Mouse (Mus musculus): ENCODE results near the gene Ankrd11.

Gene Ankrd11

DNA sequence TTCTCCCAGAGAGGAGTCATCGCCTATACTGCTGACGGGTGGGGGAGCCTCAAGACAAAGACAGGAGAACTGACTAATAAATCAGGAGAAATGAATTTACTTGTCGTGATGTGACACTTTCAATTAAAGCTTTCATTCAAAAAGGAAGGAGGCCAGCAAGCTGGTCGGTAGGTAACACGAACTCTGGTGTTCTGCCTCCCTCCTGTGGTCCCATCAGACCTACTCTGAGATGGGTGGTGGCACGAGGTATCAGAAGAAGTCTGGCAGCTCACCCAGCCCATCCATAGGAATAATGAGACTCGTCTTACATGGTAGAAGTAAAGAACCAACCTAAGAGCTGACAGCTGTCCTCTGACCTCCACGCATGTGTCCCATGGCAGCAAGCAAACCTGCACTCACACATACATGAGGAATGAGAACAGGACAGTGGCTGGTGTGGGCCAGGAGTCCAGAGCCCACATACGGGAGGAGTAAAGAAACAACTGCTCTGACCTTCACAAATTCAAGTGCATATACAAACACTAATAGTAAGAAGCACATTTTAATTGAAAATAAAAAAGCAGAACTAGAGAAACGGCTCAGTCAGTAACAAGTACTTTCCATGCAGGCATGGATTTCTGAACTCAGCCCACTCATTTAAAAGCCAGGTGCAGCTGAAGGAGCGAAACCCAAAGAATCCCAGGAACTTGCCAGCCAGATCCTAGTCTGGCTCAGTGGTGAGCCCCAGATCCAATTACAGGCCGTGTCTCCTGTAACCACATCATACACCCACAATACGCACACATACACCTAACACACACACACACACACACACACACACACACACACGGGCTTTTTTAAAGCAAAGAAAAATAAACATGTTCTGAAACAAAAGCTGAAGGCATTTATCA lies 37.8 kb downstream of the Ankrd11 start:
- no peak for DNase-seq (ENCODE audit: low spot score)

DNA sequence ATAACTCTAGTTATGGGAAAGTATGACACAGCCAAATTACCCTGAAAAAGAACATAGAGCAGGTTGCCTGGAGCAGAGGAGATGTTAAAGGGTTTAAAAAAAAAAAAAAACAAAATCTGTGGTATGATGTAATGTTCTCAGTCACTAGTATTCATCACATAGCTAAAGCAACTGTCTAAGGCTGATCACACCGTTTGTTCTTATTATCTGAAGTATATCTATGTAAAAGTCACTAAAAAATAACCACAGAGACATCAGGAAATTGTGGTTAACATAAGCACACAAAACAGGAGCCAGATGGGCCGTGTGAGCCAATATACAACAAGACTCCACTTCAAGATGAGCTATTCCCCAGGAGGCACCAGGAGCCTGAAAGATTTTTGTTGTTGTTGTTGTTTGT lies 41.8 kb downstream of the Ankrd11 start:
- DNase-seq (ENCODE audit: low spot score), result no peak

DNA sequence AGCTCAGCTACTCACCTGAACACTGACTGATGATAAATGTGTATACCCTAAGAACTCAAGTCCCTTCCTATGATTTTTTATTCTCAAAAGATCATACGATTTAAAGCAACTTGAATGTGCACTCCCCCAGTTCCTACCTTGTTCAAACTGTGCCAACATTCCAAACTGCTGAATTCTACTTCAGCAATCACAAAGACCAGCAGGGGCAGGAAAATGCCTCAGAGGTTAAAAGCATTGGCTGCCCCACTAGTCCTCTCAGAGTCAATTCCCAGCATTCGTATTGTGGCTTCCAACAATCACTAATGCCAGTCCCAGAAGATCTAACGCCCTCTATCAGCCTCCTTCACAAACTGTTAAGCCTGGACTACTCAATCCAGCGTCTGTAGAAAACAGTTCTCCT lies 44.1 kb downstream of the Ankrd11 start:
- DNase-seq (ENCODE audit: low spot score), result no peak

DNA sequence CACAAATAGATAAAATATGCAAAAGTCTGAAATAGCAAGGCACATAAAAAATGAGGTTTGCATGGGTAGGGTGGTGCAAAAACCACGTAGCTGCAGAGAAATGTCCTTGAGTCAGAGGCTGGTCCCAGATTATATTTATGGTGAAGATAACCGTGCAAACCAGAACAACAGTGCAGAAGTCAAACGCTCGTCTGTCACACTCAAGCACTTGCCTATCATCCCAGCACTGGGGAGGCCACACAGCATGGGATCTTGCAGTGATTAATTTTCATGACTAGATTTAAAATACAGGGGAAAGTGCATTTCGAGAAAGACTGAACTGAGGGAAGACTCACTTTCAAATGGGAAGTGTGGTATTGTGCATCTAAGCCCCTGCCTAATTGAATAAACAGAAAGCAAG lies 48.3 kb downstream of the Ankrd11 start:
- DNase-seq (ENCODE audit: low spot score), result no peak

DNA sequence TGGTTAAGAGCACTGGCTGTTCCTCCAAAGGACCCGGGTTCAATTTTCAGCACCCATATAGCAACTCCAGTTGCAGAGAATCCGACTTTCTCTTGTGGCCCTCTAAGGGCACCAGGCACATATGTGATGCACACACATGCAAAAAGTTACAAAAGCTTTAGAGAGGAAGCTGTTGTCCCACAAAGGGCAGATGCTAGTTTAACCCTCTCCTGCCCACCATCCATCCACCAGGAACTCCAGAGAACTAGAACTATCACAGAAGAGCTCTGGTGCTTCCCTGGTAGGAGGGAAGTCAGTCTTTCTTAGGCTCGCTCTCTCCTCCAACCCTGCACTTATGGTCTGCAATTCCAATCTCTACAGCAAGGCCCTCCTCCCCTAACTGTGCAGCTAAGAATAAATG lies 49.0 kb downstream of the Ankrd11 start:
- no peak for DNase-seq (ENCODE audit: low spot score)

DNA sequence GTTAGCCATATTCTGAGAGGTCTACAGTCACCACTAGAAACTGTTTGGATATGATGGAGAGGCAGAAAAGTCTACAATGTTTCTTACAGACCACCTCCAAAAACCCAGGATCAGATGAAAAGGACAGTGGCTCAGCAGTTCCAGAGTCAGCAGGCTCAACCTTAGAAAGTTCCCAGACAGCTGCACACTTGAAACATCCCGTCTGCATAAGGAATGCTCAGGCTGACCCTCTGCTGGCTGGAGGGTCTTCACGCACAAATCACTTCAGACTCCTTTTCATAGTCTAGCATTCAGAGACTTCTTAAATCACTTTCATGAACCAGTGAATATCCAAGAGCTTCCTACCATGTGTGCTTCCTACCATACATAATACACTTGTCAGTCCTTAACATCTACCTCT lies 49.8 kb downstream of the Ankrd11 start:
- no peak for DNase-seq (ENCODE audit: low spot score)

DNA sequence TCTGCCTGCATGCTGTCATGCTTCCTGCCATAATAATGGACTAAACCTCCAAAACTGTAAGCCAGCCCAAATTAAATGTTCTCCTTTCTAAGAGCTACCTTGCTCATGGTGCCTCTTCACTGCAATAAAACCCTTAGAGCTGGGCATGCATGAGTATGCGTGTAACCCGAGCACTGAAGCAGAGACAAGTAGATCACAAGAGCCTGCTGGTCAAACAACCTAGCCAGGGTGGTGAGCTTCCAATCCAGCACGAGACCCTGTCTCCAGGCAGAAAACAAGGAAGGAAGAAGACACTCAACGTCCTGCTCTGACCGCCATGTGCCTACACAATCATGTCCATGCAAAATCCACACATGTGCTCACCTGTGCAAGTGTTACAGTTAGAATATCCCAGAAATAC lies 50.7 kb downstream of the Ankrd11 start:
- no peak for DNase-seq (ENCODE audit: low spot score)

DNA sequence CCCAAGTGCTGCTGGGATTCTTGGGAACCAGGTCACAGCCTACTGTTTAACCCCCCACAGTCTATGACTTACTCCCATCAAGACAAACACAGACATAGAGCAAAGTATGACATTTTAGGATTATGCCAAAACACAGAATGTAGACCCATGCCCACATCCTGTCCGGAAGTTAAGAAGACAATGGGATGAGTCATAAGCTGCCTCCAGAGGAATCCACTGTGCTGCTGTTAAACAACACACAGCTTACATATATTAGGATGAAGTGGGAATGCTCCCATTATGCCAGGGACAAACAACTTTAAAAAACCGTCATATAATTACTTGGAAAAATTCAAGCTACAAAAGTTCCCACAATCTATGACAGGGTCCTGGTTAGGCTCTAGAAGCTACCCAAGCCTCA lies 52.1 kb downstream of the Ankrd11 start:
- DNase-seq (ENCODE audit: low spot score), result no peak

DNA sequence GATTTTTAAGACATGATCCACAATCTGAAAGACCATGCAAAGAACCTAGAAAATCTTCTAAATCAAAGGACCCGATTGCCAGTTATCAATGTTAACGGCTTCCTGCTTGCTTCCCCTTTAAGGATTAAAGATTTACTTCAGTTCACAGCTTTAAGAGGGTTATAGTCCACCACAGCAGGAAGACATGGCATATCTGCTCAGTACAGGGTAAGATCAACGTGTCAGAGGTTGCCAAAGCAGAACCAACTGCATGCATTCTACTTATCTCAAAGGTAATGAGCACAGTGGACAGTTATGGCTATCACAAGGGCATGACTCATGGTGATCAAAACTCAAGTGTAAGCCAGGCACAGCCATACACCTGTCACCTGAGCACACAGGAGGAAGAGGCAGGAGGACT lies 53.1 kb downstream of the Ankrd11 start:
- DNase-seq (ENCODE audit: low spot score), result no peak

DNA sequence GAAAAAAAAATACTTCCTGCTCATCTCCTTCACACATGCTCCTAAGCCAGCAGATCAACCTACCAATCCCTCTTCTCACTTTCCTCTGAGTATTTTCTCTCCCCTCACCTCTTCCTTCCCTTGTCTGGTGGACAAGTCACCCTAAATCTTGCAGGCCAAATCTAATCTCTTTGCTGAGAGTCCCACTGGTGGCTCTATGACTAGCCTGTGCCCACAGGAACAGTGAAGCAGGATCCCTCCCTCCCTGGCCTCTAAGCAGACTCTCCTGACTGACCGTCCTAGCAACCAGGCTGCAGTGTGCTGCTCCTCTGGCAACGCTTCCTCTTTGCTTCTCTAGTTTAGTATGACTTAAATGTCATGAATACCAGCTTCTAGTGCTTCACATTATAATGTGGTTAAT lies 54.8 kb downstream of the Ankrd11 start:
- no peak for DNase-seq (ENCODE audit: low spot score)

DNA sequence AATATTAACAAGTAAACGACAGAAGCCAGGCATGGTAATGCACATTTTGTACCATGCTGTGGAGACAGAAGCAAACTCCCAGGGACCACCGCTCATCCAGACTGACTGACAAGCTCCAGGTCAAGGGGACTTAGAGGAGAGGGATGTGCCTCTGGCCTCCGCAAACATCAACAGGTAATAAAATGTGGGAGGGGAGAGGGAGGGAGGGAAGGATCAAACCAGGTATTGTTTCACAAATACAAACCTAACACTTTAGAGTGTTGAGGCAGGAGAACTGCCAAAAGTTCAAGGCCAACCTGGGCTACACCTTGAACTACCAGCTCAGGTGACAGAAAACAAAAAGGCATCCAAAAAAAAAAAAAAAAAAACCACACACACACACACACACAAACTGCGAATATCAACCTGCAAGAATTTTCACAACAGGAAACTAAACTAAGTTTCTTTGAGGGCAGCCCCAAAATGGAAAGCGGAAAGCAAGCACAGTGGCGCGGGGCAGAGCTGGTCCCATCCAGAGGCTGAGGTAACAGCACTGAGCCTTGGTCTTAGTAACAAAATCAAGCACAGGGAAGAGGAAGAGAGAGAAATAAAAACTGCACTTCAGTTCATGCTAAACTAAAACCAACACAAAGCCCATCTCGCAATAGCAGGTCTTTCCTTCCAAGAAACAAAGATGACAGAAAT lies 55.4 kb downstream of the Ankrd11 start:
- DNase-seq (ENCODE audit: low spot score), result no peak

DNA sequence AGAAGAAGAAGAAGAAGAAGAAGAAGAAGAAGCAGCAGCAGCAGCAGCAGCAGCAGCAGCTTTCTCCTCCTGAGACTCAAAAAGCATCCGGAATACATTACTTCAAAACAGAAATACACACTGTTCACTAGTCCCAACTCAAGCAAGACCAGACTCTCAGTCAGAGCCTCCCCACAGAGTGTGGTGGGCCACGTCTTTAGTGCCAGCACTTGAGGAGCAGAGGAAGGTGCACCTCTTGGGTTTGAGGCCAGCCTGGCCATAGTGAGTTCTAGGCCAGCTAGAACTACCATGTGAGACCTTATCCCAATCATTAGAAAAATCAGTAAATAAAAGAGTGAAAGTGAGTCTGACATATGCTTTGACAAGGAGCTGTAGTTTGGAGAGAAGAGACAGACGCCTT lies 57.9 kb downstream of the Ankrd11 start:
- no peak for DNase-seq (ENCODE audit: low spot score)

DNA sequence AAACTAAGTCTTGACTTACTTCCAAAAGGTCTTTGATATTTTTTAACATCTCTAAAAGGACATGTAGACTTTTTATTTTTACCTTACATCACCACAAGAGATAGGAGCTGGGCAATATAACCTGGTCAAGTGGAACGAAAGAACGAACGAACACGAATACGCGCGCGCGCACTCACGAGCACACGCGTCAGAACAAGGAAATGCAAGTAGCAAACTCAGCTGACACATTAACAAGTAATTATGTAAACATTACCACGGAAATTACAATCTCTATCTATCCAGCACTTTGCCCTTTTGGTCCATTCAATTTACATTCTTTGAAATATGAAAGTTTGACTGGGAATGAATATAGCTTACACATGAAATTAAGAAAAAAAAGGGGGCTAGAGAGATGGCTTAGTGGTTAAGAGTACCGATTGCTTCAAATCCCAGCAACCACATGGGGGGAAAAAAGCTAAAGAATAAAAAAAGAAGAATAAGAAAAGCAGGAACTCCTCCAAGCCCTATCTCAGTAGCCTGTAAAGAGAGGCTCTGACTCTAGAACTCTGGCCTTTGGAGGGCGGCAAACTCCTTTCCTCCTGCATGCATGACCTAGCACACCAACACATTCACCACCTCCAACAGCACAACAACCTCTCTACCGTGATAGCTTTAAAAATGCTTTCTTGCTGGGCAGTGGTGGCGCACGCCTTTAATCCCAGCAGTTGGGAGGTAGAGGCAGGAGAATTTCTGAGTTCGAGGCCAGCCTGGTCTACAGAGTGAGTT lies 58.7 kb downstream of the Ankrd11 start:
- DNase-seq (ENCODE audit: low spot score), result no peak

DNA sequence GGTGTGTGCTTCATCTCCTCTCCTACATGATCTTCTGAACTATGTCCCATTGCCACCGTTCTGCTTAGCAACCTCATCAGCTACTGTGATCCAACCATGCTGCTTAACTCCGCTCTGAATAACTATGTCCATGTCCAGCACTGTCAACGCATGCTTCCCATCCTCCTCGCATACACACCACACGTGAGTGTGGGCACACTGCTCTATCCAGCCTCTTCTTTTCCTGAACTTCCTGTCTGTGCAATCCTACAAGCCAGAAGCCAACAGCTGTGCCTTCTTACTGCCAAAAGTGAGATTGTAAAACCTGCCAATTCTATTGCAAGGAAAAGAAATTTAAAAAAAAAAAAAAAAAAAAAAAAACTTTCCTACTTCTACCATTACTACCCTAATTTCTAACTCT lies 60.4 kb downstream of the Ankrd11 start:
- DNase-seq (ENCODE audit: low spot score), result no peak

DNA sequence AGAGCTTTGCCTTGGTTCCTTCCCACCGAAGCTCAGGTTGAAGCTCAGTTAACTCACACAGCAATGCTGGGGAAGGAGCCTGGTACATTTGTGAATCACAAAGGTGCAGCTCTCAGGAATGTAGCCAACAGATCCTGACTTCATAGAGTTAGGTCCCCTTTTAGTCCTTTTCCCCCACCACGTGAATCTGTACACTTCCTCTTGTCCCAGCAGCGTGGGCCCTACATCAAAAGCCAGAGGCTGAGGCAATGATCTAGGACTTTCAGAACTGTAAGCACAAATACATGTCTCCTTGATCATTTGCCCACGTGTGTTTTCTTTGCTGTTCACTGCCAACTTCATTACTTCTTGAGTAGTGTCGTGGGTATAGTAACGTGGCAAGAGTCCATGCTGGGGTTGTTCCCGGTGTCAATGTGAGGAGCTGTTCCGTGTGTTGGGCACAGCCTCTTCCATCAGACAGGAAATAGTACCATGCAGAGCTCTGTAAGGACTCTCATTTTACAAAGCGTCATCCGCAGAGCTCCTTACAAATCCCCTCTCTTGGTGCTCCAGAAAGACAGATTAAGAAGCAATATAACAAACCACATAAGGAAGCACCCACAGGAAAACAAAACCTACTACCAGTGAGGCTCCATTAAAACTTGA lies 62.1 kb downstream of the Ankrd11 start:
- DNase-seq (ENCODE audit: low spot score), result no peak

DNA sequence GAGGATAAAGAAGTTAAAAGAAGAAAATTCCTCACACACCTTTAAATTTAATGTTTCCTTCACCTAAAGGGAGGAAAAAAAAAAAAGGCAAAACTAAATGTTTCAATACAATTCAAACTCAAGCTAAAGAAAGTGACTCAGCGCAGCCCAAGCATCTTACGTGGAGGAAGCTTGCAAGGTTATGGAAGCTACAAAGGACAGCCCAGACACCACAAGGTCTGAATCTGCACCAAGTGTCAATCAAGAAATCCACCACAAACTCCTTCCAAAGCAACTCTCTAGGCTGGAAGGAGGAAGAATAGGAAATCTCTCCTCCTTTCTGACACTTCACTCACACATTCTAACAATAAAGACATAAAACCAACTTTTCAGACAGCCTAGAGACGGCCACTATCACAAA lies 62.7 kb downstream of the Ankrd11 start:
- no peak for DNase-seq (ENCODE audit: low spot score)

DNA sequence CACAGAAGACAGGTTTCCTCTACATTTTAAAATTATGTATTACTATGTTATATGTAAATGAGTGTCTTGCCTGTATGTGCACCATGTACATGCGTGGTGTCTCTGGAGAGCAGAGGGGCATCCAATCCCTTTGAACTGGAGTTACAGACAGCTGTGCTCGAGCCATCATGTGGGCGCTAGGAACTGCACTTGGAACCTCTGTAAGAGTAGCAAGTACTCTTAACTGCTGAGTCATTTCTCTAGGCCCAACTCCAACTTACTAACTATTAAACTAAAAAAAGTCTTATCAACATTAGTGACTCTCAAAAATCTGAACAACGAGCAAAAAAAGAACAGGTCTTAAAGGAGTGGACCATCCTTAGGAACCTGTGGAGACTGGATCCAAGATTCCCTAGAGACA lies 66.0 kb downstream of the Ankrd11 start:
- no peak for DNase-seq (ENCODE audit: low spot score)

DNA sequence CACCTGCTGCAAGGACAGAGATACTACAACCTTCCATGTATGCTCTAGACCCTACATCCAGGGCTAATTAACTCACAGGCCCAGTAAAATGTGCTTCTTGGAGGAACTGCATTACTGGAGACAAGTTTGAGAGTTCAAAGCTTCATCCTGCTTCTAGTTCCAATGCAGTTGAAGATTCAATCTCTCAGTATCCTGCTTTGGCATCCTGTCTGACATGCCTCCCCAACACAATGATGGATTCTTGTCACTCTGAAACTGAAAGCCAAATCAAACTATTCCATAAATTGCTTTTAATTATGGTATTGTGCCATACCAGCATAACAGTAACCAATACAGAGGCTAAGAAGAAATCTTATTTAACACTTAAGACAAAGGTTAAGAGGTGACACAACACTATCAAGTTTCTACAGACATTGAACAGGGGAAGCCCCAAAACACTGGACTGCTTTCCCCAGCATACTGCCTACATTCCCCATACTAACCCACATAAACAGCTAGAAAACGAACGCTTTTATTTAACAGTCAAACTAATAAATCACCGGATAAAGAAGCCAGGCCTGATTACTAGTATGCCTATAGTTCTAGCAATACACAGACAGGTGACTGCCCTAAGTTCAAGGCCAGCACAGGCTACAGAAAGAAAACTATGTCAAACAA lies 72.0 kb downstream of the Ankrd11 start:
- DNase-seq (ENCODE audit: low spot score), result no peak

DNA sequence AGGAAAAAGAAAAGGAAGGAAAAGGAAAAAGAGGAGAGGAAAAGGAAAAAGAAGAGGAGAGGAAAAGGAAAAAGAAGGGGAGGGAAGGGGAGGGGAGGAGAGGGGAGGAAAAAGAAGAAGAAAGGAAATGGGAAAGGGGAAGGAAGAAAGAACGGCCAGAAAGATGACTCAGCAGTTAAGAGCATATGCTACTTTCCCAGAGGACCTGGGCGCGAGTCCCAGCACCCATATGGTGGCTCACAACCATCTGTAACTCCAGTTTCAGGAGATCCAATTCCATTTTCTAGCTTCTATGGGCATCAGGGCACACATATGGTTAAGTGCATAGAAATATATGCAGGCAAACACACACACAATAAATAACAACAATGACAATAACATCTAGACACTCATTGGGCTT lies 73.9 kb downstream of the Ankrd11 start:
- no peak for DNase-seq (ENCODE audit: low spot score)

DNA sequence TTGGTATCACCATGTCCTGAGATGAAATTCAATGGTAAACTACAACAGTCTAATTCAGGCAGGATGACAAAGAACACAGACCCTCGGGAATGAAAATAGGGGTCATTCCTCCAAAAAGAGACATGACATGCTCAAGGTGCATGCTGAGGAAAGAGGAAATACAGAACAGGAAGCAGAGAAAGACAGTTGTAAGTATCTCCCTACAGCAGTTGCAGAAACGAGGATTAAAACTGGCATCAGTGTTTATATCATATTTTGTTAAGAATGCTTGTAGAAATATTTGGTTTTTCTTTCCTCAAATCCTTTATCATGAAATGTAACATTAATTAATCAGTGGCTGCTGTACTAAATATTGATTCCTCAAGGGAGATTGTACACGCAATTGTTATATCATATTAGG lies 75.4 kb downstream of the Ankrd11 start:
- no peak for DNase-seq (ENCODE audit: low spot score)

DNA sequence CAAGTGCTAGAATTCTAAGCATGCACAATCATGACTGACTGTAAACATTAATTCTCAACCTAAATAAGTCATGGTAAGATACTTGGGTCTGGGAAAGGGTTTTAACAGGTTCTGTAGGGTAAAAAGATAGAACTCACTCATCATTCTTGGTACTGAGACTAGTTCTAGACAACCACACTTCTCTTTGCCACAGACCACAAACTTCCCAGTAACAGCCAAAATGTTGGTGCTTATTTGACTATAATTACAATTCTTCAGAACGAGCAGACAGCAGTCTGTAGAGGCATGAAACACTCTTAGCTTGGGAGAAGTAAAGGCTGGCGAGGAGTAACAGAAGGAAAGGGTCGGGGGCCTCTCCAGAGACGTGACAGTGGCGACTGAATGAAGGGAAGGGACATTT lies 80.0 kb downstream of the Ankrd11 start:
- no peak for DNase-seq (ENCODE audit: low spot score)

DNA sequence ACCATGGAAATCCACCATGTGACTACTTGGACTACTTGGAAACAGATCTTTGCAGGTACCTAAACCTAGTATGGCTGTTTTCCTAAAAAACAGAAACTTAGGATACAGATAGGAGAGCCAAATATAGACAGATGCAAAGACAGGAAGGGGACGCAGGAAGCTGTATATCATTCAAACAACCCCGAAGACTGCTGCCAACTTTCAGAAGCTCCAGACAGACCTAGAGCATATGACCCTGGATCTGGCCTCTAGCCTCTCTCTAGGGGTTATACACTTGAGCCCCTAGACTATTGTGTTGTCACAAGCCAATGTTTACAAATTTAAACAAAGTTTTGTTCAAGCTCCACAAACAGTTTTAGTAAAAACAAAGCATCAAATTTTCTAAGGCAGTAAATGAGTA lies 80.6 kb downstream of the Ankrd11 start:
- DNase-seq (ENCODE audit: low spot score), result no peak
